Mouse (Mus musculus) limb, embryonic 12.5 days (tissue): ENCODE results near the gene Gadd45g. TPM values are rescaled to one million over a fixed set of nuclear protein-coding genes. Genes with fewer than 3 reads are reported as not detected.
A peak's percentile ranks its signal among the peaks of the same experiment; 100 is the strongest.

ENCODE experiments used
- ATAC-seq: fragments of 200-750 bp; cut with Nextera tagmentation; 2 replicates; pipeline ENCODE4 v1.8.0; 2017; ENCODE audit warnings: low read depth, moderate TSS enrichment; ENCODE audit not compliant: insufficient number of reproducible peaks, insufficient read depth, low FRiP score, low TSS enrichment
- H3K27ac ChIP-seq: fragments of 300-500 bp; sonication (generic); 2 replicates; pipeline ENCODE4 v1.5.1; 2016; ENCODE audit warnings: mild to moderate bottlenecking, moderate library complexity
- H3K27me3 ChIP-seq: fragments of 300-500 bp; sonication (generic); 2 replicates; pipeline ENCODE4 v1.6.1; 2016; ENCODE audit warnings: mild to moderate bottlenecking, moderate library complexity
- H3K36me3 ChIP-seq: fragments of 300-500 bp; sonication (generic); 2 replicates; pipeline ENCODE4 v1.6.1; 2016; ENCODE audit warnings: mild to moderate bottlenecking, moderate library complexity
- H3K4me1 ChIP-seq: fragments of 300-500 bp; sonication (generic); replicated peaks from 2 replicates; pipeline ENCODE4 v1.6.1; 2016
- H3K4me2 ChIP-seq: fragments of 300-500 bp; sonication (generic); 2 replicates; pipeline ENCODE4 v1.6.1; 2016; ENCODE audit warnings: mild to moderate bottlenecking, moderate library complexity
- H3K4me3 ChIP-seq: fragments of 300-500 bp; sonication (generic); replicated peaks from 2 replicates; pipeline ENCODE4 v1.5.1; 2016; ENCODE audit warnings: mild to moderate bottlenecking
- H3K9ac ChIP-seq: fragments of 300-500 bp; sonication (generic); replicated peaks from 2 replicates; pipeline ENCODE4 v1.6.1; 2016; ENCODE audit warnings: mild to moderate bottlenecking, moderate library complexity
- H3K9me3 ChIP-seq: fragments of 300-500 bp; sonication (generic); 2 replicates; pipeline ENCODE4 v1.6.1; 2016; ENCODE audit warnings: mild to moderate bottlenecking, moderate library complexity
- WGBS: fragments of 180-500 bp; shearing (Covaris S2); methylation state at CpG from one replicate; pipeline ENCODE4 v1.1.7; 2016; 5-methylcytosine and 5-hydroxymethylcytosine counted together
- polyA plus RNA-seq: library from polyadenylated mRNA; unstranded; fragments of >200 nt; fragmentation: Nextera tagmentation; extraction: Ambion mirVana; gene quantifications from 2 replicates; pipeline ENCODE4 v1.2.1, GENCODE M21; 2016

Gadd45g gene
- polyA plus RNA-seq, 1 experiment from 2014 or later: 35.6 TPM

GRCm38 (mm10) chr13:51845591-51846191 lies 787 bp upstream of the Gadd45g start:
- no peaks in the 10 kb centered on the region for H3K36me3 ChIP-seq
- H3K9me3 ChIP-seq: no peaks in the 10 kb centered on the region
- peaks cover 60% of the 10 kb centered on the region for H3K4me1 ChIP-seq
- H3K4me3 ChIP-seq: peak overlapping the region; percentile 58
- peak overlapping the region; percentile 59 for H3K9ac ChIP-seq
- no peaks in the 10 kb centered on the region; the same call in 1 of the 2 replicates for H3K27me3 ChIP-seq
- H3K27ac ChIP-seq: peak overlapping the region; percentile 73
- under 1% methylated on average over 45 of the region's 45 CpGs for WGBS
- ATAC-seq: no peak
- peak overlapping the region; percentile 95 for H3K4me2 ChIP-seq

- ATAC-seq: peak; percentile 8; the same call in 1 of the 2 replicates
- peaks cover 58% of the 10 kb centered on the region for H3K4me1 ChIP-seq
- H3K36me3 ChIP-seq: no peaks in the 10 kb centered on the region
- H3K27ac ChIP-seq: peak overlapping the region; percentile 81
- peak overlapping the region; percentile 95 for H3K4me2 ChIP-seq
- H3K9me3 ChIP-seq: no peaks in the 10 kb centered on the region
- H3K4me3 ChIP-seq: peak overlapping the region; percentile 58
- H3K27me3 ChIP-seq: peaks cover 4% of the 10 kb centered on the region; the same call in 1 of the 2 replicates
- H3K9ac ChIP-seq: peak overlapping the region; percentile 71
- WGBS: under 1% methylated on average over 63 of the region's 63 CpGs
These were observed 653 bp downstream of the Gadd45g start for GRCm38 (mm10) chr13:51846868-51847793.

- peak overlapping the region; percentile 58 for H3K4me3 ChIP-seq
- H3K9ac ChIP-seq: peak overlapping the region; percentile 71
- no peak for ATAC-seq
These were observed 1.6 kb downstream of the Gadd45g start for GRCm38 (mm10) chr13:51847979-51848480.

GRCm38 (mm10) chr13:51848481-51849240 lies 2.2 kb downstream of the Gadd45g start:
- Histone ChIP-seq H3K27me3 (peaks cover 6% of the 10 kb centered on the region; the same call in 1 of the 2 replicates), H3K4me2 (peak overlapping the region; percentile 95), H3K4me1 (peaks cover 63% of the 10 kb centered on the region), H3K4me3 (peak overlapping the region; percentile 58), H3K36me3 (no peaks in the 10 kb centered on the region), H3K9ac (peak overlapping the region; percentile 71), H3K27ac (peak overlapping the region; percentile 80), H3K9me3 (no peaks in the 10 kb centered on the region)
- ATAC-seq: no peak
- 2% methylated on average over 20 of the region's 20 CpGs for WGBS

More at GRCm38 (mm10) chr13:51847979-51848480, 1.6 kb downstream of the Gadd45g start:
- Histone ChIP-seq H3K27ac (peak overlapping the region; percentile 80), H3K36me3 (no peaks in the 10 kb centered on the region), H3K4me2 (peak overlapping the region; percentile 95), H3K27me3 (peaks cover 5% of the 10 kb centered on the region; the same call in 1 of the 2 replicates), H3K9me3 (no peaks in the 10 kb centered on the region), H3K4me1 (peaks cover 58% of the 10 kb centered on the region)
- under 1% methylated on average over 31 of the region's 31 CpGs for WGBS

DNA sequence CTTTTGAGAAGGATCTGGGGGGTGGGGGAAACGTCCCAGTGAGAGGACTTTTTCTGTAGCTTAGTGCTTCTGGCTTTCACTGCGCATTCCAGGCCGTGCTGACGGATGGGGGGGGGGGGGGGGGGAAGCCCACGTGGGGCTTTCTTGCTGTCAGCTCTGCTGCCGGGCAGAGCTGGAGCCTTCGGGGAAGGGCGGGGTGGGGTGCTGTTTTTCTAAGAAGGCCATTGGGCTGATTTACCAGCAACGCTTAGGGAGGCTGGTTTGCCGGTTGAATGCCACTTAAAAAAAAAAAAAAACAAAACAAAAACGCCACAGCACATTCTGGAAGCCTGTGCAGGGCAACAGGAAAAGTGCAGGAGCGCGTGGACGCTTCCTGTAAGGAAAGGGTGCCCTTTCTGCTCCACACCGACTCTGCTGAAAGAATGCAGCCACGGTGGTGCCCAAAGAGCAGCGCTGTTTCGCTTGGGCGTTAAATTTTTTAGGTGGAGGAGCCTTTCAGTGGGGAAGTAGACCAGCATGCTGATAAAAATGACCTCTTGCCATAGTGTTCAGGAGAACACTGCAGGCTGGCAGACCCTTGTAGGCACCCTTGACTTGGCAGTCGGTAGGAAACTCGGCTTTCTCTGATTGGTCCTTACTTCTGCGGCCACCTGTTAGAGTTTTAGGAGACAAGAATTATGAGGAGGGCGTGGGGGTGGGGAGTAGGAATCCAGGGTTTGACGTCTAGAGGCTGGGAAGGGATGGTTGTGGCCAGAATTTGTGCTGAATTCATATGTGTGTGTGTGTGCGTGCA lies 3.0 kb downstream of the Gadd45g start:
- 4% methylated on average over 25 of the region's 25 CpGs for WGBS
- H3K9me3 ChIP-seq: no peaks in the 10 kb centered on the region
- peak overlapping the region; percentile 95 for H3K4me2 ChIP-seq
- H3K4me1 ChIP-seq: peaks cover 67% of the 10 kb centered on the region
- H3K4me3 ChIP-seq: peak overlapping the region; percentile 58
- H3K27ac ChIP-seq: peak overlapping the region; percentile 41; the same call in 1 of the 2 replicates
- peaks cover 11% of the 10 kb centered on the region; the same call in 1 of the 2 replicates for H3K27me3 ChIP-seq
- no peaks in the 10 kb centered on the region for H3K36me3 ChIP-seq
- ATAC-seq: no peak
- H3K9ac ChIP-seq: no peak overlapping the region; the same call in none of the 2 replicates

- Histone ChIP-seq H3K9me3 (no peaks in the 10 kb centered on the region), H3K4me1 (peaks cover 61% of the 10 kb centered on the region), H3K9ac (no peak overlapping the region), H3K27ac (no peak overlapping the region), H3K27me3 (peaks cover 11% of the 10 kb centered on the region; the same call in 1 of the 2 replicates), H3K36me3 (no peaks in the 10 kb centered on the region), H3K4me3 (no peak overlapping the region), H3K4me2 (no peak overlapping the region)
- ATAC-seq: no peak
- WGBS: 73% methylated on average over 1 of the region's 1 CpGs
These were observed 4.1 kb downstream of the Gadd45g start for GRCm38 (mm10) chr13:51850565-51850964.

GRCm38 (mm10) chr13:51852560-51853190 lies 6.2 kb downstream of the Gadd45g start:
- Histone ChIP-seq H3K4me1 (peaks cover 66% of the 10 kb centered on the region), H3K4me3 (no peak overlapping the region)
- WGBS: 21% methylated on average over 7 of the region's 7 CpGs

DNA sequence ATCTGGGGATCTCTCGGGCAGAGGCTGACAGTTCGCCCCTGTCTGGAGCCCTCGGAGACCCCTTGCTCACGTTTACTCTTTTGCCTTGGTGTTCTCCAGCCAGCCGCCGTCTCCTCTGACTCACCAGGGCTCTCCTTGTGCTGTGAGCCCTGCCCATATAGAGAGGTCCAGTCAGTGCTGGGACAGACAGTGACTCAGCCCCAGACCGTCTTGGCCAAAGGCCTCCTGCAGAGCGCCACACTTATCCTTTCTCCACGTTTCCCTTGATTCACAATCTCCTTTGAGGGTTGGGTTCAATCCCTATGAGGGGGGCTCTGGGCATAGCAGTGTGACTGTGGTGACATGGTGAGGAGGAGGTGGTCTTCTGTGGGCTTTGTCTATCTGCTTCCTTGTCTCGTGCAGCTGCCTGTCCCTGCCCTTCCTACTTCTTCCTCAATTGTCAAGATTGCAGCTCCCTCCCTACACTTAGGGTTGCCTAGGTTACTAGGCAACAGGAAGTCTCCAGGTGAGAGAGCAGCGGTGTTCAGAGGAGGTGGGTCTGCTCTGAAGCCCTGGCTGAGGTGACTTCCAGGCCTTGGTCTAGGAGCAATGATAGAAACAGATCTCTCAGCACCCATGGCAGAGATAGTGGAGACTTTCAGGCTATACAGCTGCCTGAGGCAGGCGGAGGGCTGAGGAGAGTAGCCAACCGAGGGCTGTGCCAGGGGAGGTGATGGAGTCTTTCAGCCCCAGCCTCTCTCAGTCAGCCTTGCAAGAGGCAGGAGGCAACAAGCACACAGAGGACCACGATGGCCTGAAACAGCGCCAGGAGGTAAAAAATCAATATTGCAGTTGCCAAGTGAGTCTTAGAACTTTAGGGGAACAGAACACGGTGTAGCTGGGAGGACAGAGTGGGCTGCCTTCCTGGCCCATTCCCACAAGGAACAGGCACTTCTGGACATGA lies 7.1 kb downstream of the Gadd45g start:
- H3K36me3 ChIP-seq: no peaks in the 10 kb centered on the region
- no peak for ATAC-seq
- H3K27ac ChIP-seq: no peak overlapping the region
- no peaks in the 10 kb centered on the region for H3K9me3 ChIP-seq
- peak overlapping the region; percentile 13; the same call in 1 of the 2 replicates for H3K4me2 ChIP-seq
- WGBS: 27% methylated on average over 16 of the region's 16 CpGs
- H3K4me3 ChIP-seq: no peak overlapping the region
- H3K9ac ChIP-seq: no peak overlapping the region
- H3K27me3 ChIP-seq: peaks cover 11% of the 10 kb centered on the region; the same call in 1 of the 2 replicates
- H3K4me1 ChIP-seq: peaks cover 57% of the 10 kb centered on the region

More at GRCm38 (mm10) chr13:51852560-51853190, 6.2 kb downstream of the Gadd45g start:
- no peaks in the 10 kb centered on the region for H3K36me3 ChIP-seq
- peak overlapping the region; percentile 13; the same call in 1 of the 2 replicates for H3K4me2 ChIP-seq
- no peak for ATAC-seq
- H3K9me3 ChIP-seq: no peaks in the 10 kb centered on the region
- H3K9ac ChIP-seq: no peak overlapping the region
- peaks cover 11% of the 10 kb centered on the region; the same call in 1 of the 2 replicates for H3K27me3 ChIP-seq
- H3K27ac ChIP-seq: peak overlapping the region; percentile 0; the same call in 1 of the 2 replicates

- Histone ChIP-seq H3K4me2 (no peak overlapping the region), H3K9me3 (no peaks in the 10 kb centered on the region), H3K4me1 (peaks cover 43% of the 10 kb centered on the region), H3K9ac (no peak overlapping the region), H3K27ac (no peak overlapping the region), H3K27me3 (peaks cover 11% of the 10 kb centered on the region; the same call in 1 of the 2 replicates), H3K36me3 (no peaks in the 10 kb centered on the region), H3K4me3 (no peak overlapping the region)
- WGBS: 76% methylated on average over 5 of the region's 5 CpGs
- ATAC-seq: no peak
These were observed 9.1 kb downstream of the Gadd45g start for GRCm38 (mm10) chr13:51855584-51855983.
